Mouse (Mus musculus) neutrophil, adult 5-6 weeks (primary cell): ENCODE measurements around the gene Hist1h2bl. TPM values are rescaled to one million over a fixed set of nuclear protein-coding genes. Genes with fewer than 3 reads are reported as not detected.

Experiments
- ATAC-seq: fragments of 151-379, 151-347 bp; 2 replicates; pipeline ENCODE4 v1.8.0; 2017; ENCODE audit warnings: mild to moderate bottlenecking, moderate TSS enrichment; ENCODE audit not compliant: insufficient number of reproducible peaks, poor library complexity, low FRiP score, severe bottlenecking; ENCODE audit errors: extremely low read depth
- total RNA-seq: library from RNA; stranded (forward); fragments of 200-1000 nt; gene quantifications from 2 replicates; pipeline ENCODE4 v1.2.3, GENCODE M21; 2017

The Hist1h2bl gene
- total RNA-seq, 1 experiment from 2014 or later: 14.4 TPM

GRCm38 (mm10) chr13:21677305-21677704 is 38.6 kb downstream of the Hist1h2bl start, which contains the start of gene Olfr1360:
Gene Olfr1360 (minus strand): TSS chr13:21677405.
- no peak for ATAC-seq

Other genes starting within 250 kb of the Hist1h2bl start
- gene Nkapl, start 247.6 kb downstream of the Hist1h2bl start, total RNA-seq: 0.49 TPM in 1 of 2 replicates, not detected in the other
- not detected in 2 replicates for gene Zkscan4, start 237.2 kb downstream of the Hist1h2bl start, total RNA-seq
- not detected in 2 replicates for gene Gm10065, start 236.7 kb downstream of the Hist1h2bl start, total RNA-seq
- 1.1 and 1.7 TPM in 2 replicates for gene AK157302, start 220.9 kb downstream of the Hist1h2bl start, total RNA-seq
- not detected in 2 replicates for gene Gm11273, start 214.7 kb downstream of the Hist1h2bl start, total RNA-seq
- gene Zkscan8, start 185.0 kb downstream of the Hist1h2bl start, total RNA-seq: 6.9 TPM in 2 replicates
- not detected in 2 replicates for gene Olfr1366, start 173.3 kb downstream of the Hist1h2bl start, total RNA-seq
- gene Olfr1535, start 156.2 kb downstream of the Hist1h2bl start, total RNA-seq: not detected in 2 replicates
- gene Olfr1364, start 134.4 kb downstream of the Hist1h2bl start, total RNA-seq: not detected in 2 replicates
- not detected in 2 replicates for gene Olfr1362, start 102.1 kb downstream of the Hist1h2bl start, total RNA-seq
- not detected in 2 replicates for gene Olfr11, start 73.6 kb downstream of the Hist1h2bl start, total RNA-seq
- not detected in 2 replicates for gene Olfr1361, start 52.8 kb downstream of the Hist1h2bl start, total RNA-seq
- not detected in 2 replicates for gene Olfr1360, start 38.7 kb downstream of the Hist1h2bl start, total RNA-seq
- gene Olfr1359, start 18.0 kb downstream of the Hist1h2bl start, total RNA-seq: not detected in 2 replicates
- gene Hist1h2ai, start 279 bp upstream of the Hist1h2bl start, total RNA-seq: 351 and 359 TPM in 2 replicates
- gene Hist1h3h, start 1.5 kb upstream of the Hist1h2bl start, total RNA-seq: 15.6 and 19.4 TPM in 2 replicates
- gene Hist1h2bm, start 5.9 kb upstream of the Hist1h2bl start, total RNA-seq: 6.6 and 8.0 TPM in 2 replicates
- 12.6 and 17.7 TPM in 2 replicates for gene Hist1h4j, start 18.9 kb upstream of the Hist1h2bl start, total RNA-seq
- 63.4 and 72.4 TPM in 2 replicates for gene Hist1h4k, start 34.4 kb upstream of the Hist1h2bl start, total RNA-seq
- 70.6 and 79.9 TPM in 2 replicates for gene Hist1h2ak, start 37.7 kb upstream of the Hist1h2bl start, total RNA-seq
- 99.6 and 105 TPM in 2 replicates for gene Hist1h2bn, start 38.0 kb upstream of the Hist1h2bl start, total RNA-seq
- 73.0 and 92.6 TPM in 2 replicates for gene Hist1h1b, start 64.5 kb upstream of the Hist1h2bl start, total RNA-seq
- gene Hist1h3i, start 67.2 kb upstream of the Hist1h2bl start, total RNA-seq: 3.8 and 32.2 TPM in 2 replicates
- 46.4 and 80.8 TPM in 2 replicates for gene Hist1h2an, start 71.1 kb upstream of the Hist1h2bl start, total RNA-seq
- 4.8 and 6.8 TPM in 2 replicates for gene Hist1h2bp, start 71.3 kb upstream of the Hist1h2bl start, total RNA-seq
- gene Hist1h2bq, start 94.1 kb upstream of the Hist1h2bl start, total RNA-seq: 71.6 and 96.6 TPM in 2 replicates
- gene Hist1h2ao, start 94.3 kb upstream of the Hist1h2bl start, total RNA-seq: 88.7 TPM in 1 of 2 replicates, not detected in the other
- 341 and 383 TPM in 2 replicates for gene Hist1h4m, start 95.6 kb upstream of the Hist1h2bl start, total RNA-seq
- gene Hist1h4n, start 116.1 kb upstream of the Hist1h2bl start, total RNA-seq: 171 and 217 TPM in 2 replicates
- 129 and 254 TPM in 2 replicates for gene Hist1h2ap, start 117.4 kb upstream of the Hist1h2bl start, total RNA-seq
- gene Hist1h2br, start 117.6 kb upstream of the Hist1h2bl start, total RNA-seq: 63.3 and 83.2 TPM in 2 replicates
- 0.49 and 2.6 TPM in 2 replicates for gene Zfp184, start 229.0 kb upstream of the Hist1h2bl start, total RNA-seq